Mouse (Mus musculus): Measurements from ENCODE around the gene Zbtb22.
"Not testable (repeated sequence)": the region's sequence is repeated elsewhere in the genome, so short reads cannot be mapped to it uniquely, and the experiment has no call there.

The Zbtb22 gene

GRCm38 (mm10) chr17:33904835-33905234, 10.9 kb upstream of the Zbtb22 start, which contains the start of gene Platr17:
TSS of gene Platr17 (plus strand) at chr17:33905135.
- not testable (repeated sequence) for DNase-seq

DNA sequence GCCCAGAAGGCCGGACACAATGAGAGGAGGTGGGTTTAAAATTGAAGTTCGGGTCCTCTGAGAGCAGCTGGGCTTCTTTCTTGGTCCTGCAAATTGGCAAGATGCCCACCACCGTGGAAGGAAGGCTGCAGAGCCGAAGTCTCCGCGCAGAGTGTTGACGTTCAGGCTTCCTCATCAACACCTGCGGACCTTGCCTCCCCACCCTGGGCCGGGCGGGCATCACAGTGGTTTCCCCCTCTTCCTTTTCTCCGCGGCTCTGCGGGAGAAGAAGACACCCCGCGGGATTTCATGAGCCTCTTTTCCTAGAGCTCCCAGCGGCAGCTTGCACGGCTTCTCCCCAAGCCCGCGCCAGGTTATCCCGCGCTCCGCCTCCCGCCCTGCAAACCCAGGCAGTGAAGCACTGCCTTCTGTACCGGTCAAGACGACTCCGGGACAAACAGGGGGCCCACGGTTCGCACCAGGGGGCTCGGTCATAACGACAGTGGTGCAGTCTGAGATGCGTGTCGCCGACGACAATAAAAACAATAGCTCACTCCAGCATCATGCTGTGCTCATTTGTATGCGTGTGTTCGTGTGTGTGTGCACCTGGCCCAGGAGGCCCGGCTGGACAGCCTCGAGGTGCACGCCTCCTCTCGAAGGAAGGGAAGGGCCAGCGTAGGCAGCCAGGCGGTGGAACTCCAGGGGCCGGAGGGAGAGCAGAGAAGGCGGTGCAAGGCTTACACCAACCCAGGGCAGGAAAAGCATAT, 7.2 kb upstream of the Zbtb22 start:
- DNase-seq, result peak; percentile 47 to 62

- DNase-seq, result peak; percentile 98 to 99
Observed at GRCm38 (mm10) chr17:33909077-33909868, 6.4 kb upstream of the Zbtb22 start, which contains the start of gene Daxx. TSS of gene Daxx (plus strand) at chr17:33909414.

GRCm38 (mm10) chr17:33909869-33910250, 5.8 kb upstream of the Zbtb22 start:
- DNase-seq, result peak; percentile 57 to 59

DNA sequence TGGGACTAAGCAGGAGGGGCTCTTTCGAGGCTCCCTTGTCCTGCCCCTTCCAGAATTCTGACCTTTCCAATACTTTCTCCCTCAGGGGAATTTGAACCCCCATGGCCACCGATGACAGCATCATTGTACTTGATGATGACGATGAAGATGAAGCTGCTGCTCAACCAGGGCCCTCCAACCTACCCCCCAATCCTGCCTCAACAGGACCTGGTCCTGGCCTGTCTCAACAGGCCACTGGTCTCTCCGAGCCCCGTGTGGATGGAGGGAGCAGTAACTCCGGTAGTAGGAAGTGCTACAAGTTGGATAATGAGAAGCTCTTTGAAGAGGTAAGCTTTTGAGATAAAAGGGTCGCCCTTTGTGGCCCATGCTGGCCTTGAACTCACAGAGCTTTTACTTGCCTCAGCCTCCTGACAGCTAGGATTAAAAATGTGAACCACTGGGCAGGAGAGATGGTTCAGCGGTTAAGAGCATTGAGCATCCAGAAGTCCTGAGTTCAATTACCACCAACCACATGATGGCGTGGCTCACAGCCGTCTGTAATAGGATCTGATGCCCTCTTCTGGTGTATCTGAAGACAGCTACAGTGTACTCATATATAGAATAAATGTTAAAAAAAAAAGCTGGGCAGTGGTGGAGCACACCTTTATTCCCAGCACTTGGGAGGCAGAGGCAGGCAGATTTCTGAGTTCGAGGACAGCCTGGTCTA, 5.2 kb upstream of the Zbtb22 start:
- peak in 1 of 2 experiments; percentile 34 for DNase-seq

DNA sequence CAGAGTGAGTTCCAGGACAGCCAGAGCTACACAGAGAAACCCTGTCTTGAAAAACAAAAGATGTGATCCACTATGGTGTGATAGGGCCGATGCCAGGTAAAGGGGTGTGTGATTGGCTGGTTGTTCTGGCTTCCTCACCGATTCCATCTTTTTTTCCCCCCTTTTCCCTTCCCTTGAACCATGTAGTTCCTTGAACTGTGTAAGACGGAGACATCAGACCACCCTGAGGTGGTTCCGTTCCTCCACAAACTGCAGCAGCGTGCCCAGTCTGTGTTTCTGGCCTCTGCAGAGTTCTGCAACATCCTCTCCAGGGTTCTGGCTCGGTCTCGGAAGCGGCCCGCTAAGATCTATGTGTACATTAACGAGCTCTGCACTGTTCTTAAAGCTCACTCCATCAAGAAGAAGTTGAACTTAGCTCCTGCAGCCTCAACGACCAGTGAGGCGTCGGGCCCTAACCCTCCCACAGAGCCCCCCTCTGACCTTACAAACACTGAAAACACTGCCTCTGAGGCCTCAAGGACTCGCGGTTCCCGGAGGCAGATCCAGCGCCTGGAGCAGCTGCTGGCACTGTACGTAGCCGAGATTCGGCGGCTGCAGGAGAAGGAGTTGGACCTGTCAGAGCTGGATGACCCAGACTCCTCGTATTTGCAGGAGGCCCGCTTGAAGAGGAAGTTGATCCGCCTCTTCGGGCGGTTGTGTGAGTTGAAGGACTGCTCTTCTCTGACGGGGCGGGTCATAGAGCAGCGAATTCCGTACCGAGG, 4.5 kb upstream of the Zbtb22 start:
- no peak for DNase-seq

- peak in 1 of 2 experiments; percentile 22 for DNase-seq
Observed at GRCm38 (mm10) chr17:33911813-33912414, 3.8 kb upstream of the Zbtb22 start.

- no peak for DNase-seq
Observed at GRCm38 (mm10) chr17:33913264-33913663, 2.4 kb upstream of the Zbtb22 start.

DNA sequence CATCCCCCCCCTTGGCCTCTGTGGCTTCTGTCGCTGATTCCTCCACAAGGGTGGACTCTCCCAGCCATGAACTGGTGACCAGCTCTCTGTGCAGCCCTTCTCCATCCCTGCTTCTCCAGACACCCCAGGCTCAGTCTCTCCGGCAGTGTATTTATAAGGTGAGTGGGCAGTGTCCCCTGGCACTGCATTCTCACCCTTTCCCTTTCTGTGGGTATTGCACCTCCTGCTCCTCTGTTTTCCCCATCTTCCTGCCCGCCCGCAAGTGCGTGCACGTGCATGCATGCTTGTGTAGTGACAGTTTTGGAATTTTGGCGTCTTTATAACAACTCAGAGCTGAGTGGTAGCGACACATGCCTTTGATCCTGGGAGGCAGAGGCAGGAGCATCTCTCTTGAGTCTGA, 1.8 kb upstream of the Zbtb22 start:
- no peak for DNase-seq

DNA sequence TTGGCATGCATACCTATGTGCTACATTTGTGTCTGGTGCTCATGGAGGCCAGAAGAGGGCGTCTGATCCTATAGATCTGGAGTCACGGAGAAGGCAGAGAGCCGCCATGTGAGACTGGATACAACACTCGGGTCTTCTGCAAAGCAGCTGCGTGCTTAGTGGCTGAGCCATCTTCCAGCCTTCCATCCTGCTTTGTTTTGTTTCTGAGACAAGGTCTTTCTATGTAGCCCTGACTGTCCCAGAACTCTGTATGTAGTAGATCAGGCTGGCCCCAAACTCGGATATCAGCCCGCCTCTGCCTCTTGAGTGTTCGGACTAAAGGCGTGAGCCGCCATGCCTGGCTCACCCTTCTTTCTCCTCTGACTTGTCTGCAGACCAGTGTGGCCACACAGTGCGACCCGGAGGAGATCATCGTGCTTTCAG, 724 bp upstream of the Zbtb22 start:
- DNase-seq, result peak in 1 of 2 experiments; percentile 28

DNA sequence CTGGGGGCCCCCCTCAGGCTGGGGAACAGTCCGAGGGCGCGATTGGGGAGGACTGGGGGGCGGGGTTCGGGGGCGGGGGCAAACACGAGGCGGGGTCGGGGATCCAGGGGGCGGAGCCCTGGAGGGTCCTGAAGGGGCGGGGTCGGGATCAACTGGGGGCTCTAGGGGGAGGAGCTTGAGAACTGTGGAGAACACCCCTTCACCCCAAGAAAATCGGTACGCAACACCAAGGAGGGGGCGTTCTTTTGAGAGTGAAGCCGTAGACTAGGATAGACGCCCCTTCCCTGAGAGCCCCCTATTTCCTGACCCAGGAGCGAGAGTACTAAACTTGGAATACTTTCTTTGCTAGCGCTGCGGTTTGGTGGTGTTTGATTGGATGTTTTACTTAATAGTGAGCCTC, 590 bp downstream of the Zbtb22 start:
- DNase-seq, result peak in 1 of 2 experiments; percentile 82

DNA sequence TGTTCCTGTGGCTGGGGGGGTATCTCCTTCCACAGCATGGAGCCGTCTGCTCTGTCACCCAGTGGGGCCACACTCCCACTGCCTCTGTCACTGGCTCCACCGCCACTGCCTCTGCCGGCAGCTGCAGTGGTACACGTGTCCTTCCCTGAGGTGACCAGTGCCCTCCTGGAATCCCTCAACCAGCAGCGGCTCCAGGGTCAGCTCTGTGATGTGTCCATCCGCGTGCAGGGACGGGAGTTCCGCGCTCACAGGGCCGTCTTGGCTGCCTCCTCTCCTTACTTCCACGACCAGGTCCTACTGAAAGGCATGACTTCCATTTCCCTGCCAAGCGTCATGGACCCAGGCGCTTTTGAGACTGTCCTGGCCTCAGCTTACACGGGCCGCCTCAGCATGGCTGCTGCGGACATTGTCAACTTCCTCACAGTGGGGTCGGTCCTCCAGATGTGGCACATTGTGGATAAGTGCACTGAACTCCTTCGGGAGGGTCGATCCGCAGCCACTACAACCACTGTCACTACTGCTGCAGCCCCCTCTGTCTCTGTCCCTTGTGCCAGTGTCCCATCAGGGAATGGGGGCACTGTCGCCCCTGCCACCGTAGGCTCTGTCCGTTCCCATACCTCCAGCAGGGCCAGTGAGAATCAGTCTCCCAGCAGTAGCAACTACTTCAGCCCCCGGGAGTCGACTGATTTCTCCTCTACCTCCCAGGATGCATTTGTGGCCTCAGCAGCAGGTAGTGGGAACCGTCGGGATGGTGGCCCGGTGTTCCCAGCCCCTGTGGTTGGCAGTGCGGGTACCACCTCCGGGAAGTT, 1.3 kb downstream of the Zbtb22 start:
- peak in 1 of 2 experiments; percentile 40 for DNase-seq

- peak in 1 of 2 experiments; percentile 29 for DNase-seq
Observed at GRCm38 (mm10) chr17:33917656-33918292, 2.1 kb downstream of the Zbtb22 start.

- DNase-seq, result peak in 1 of 2 experiments; percentile 51
Observed at GRCm38 (mm10) chr17:33918293-33919203, 2.8 kb downstream of the Zbtb22 start.

GRCm38 (mm10) chr17:33919351-33920281, 3.9 kb downstream of the Zbtb22 start:
- DNase-seq, result peak; percentile 75 to 82

DNA sequence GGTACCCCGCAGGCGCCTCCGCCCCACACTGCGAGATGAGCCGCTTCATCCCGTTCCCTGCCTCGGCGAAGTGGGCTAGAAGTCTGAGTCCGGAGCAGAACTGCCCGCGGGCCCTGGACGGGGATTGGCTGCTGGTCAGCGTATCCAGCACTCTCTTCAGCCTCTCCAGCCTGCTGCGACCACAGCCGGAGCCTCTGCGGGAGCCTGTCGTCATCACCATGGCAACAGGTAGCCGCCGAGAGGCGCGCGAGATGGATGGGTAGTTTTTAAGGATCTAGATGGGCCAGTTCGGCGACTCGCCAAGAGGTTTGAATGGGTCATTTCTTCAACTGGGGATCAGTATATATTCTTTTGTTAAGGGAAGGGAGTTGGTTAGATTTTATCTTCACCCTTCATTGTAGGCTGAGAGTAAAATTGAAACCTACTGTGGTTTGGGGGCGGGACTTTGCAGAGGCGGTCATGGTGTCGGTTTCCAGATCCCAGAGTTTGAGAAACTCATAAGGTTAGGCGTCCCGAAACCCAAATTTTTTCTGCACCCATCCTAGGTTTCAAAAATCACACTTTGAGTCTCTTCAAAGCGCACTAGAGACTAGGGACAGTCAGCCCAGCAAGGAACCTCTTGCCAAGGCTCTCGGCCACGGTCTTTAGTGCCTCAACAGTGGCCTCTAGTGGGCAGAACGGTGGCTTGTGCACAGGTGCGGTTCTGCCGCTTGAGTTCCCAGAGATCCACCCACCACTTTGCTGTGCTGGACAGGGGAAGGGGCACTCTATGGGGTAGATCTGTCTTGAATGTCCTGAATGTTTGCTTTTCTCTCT, 4.8 kb downstream of the Zbtb22 start:
- DNase-seq, result peak; percentile 83 to 87

DNA sequence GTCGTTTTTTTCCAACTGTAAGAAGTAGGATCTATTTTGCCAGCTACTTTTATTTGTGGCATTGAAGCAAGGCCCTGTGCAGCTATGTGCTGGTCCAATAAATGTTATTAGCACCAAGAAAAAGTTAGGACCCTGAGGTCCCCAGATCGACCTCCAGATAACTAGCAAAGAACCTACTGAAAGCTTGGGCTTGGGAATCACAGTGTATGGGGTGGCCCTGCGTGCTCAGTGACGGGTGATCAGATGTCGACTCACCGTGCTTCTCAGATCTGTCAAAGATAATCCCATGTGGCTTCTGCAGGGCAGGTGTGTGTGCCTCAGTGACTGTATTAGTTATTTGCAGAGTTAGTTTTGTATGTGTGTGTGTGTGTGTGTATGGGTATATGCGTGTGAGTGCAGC, 5.7 kb downstream of the Zbtb22 start:
- no peak for DNase-seq

Data from thymus, postnatal 36 days (tissue).